Mouse (Mus musculus) layer of hippocampus, adult 18-20 months (tissue): ENCODE results near the gene Emp1. TPM values are rescaled to one million over a fixed set of nuclear protein-coding genes. Genes with fewer than 3 reads are reported as not detected.

Experiments
- DNase-seq, 2 experiments: peaks; one replicate each; pipeline ENCODE4 v3.0.0; 2022; ENCODE audit warnings: low spot score in 2 of 2
- long read RNA-seq: library from polyadenylated mRNA; stranded (forward); transcript quantifications from one replicate; pipeline ENCODE4 v2.0.0, GENCODE M21; 2021
- total RNA-seq, 2 experiments: library from RNA; stranded (reverse); gene quantifications; 2 replicates each; pipeline ENCODE4 v1.2.3; 2021

Emp1 gene
- total RNA-seq = 1 to 10 TPM; 2.8 to 3.0 TPM
- long read RNA-seq, partial matches to known transcripts = 0 of 1 reads
- long read RNA-seq, other reads (novel, unspliced or antisense) = 1 of 1 reads

GRCm38 (mm10) chr6:135362459-135363159 lies at the start of gene Emp1:
Gene Emp1, plus strand, starts transcription at chr6:135362545.
- peak in 1 of 2 experiments; percentile 66 for DNase-seq

DNA sequence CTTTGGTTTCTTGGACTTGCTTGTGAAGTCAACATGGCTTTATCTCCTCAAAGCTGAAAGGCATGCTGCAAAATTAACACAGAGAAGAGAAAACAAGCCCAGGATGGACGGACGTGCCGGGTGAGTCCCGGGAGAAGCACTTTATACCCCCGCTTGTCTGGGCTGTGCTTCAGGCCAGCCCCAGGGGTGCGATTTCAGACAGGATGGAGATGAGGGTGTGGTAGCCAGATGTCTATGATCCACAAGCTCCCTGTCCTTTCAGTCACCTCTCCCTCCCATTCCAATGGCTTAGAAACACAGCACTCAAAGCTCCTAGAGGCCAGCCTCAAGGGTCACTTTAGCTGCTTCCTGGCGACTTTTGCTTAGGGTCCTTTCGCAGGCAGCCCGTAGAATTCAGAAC lies 48.4 kb upstream of the Emp1 start:
- no peak for DNase-seq

GRCm38 (mm10) chr6:135316141-135316540 lies 46.2 kb upstream of the Emp1 start:
- no peak for DNase-seq

DNA sequence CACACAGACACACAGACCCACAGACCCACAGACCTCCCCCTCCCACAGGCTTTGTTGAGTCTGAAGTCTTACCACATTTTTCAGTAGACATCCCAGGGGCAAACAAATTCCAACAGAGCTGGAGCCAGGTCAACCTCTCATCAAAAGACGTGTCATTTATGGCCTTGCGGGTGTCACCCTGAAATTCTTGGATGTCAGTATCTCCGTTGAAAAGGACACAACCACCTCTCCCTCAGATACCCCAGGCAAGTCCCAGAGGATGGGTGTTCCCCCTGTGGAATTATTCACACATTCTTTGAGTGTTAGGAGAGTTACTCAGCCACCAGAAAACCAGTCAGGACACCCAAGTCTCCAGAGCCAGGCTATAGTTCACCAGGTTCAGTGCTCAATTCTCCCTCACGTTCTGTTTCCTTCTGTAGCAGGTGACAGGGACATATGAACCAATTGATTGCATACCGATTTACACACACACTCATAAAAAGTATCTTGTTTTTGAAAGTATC lies 42.9 kb upstream of the Emp1 start:
- DNase-seq = no peak

DNA sequence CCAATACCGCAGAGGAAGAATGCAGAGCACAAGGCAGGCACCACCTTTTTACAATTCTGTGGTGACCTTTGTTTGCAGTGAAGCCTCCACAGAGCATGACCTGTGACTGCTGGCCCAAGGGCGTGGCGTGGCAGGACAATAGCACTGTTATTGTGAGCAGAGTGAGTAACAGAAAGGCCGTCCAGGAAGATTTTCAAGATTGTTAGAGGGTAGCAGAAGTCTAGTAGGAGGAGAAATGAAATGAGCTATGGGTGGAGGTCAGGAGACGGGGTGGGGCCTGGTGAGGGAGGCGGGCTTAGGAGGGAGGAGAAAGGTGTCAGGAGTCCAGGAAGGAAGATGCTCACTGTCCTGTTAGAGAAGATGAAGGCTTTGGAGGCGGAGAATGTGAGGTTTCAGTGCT lies 39.6 kb upstream of the Emp1 start:
- DNase-seq = no peak

DNA sequence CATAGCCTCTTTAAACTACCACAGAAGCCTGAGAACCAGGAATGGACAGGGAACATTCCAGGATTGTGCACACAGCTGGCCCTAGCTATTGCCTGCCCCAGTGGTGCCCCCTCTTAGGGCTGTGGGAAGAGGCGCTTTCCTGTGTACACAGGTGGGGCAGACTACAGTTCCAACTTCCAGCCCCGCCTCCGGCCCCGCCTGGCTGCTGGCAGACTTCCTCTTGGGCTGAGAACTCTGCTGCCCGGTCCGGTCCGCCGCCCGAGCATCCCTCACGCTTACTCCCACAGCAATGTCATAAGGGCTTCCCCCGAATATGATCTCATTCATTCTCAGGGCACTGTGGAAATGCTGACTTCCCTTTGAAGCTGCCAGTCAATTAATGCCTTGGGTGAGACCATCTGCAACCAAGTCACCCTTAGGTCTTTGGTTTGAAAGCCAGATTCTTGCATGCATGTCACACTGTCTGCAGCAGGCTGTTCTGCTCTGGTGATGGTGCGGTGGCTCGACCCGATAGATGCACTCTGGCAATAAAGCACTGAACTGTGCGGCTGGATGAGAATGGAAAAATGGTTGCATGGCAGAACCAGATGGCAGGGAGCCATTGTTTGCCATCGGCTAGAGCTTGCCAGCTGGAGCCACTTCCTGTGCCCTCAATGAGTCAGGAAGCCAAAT lies 38.9 kb upstream of the Emp1 start:
- peak in 1 of 2 experiments; percentile 44 for DNase-seq

DNA sequence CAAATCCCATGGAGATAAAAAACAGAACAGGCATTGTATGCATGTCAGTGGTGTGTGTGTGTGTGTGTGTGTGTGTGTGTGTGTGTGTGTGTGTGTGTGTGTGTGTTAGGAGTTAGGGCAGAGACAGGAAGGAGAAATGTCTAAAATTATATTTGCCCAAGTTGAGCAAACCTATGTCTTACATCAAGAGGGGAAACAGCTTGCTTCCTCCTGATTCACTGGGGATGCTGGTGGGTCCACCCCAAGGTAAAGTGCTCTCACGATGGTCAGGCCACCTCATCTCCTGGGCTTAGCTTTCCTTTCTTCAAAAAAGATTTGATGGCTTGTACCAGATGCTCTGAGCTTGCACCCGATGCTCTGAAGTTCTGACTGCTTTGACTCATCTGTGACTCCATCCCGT lies 38.2 kb upstream of the Emp1 start:
- no peak for DNase-seq

GRCm38 (mm10) chr6:135324686-135325300 lies 37.6 kb upstream of the Emp1 start:
- no peak for DNase-seq

DNA sequence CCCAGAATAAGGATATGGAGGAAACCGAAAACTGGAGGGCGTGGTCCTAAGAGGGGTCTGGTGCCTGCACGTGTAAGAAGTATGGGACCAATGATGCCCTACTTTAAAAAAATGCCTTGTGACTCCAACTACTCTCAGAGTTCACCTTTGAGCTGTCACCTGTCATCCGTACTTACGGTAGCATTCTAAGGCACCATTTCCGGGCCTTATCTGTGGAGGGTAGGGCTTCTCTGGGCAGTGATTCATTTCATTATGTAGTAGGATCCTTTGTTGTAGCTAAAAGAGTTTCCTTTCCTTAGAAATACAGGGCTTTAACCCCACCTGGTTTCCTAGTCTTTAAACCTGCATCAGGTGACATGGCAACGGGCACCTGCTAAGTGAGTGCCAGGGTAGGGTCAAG lies 35.5 kb upstream of the Emp1 start:
- no peak for DNase-seq

- DNase-seq = peak; percentile 28 to 66
Observed at GRCm38 (mm10) chr6:135331916-135332315, 30.4 kb upstream of the Emp1 start.

DNA sequence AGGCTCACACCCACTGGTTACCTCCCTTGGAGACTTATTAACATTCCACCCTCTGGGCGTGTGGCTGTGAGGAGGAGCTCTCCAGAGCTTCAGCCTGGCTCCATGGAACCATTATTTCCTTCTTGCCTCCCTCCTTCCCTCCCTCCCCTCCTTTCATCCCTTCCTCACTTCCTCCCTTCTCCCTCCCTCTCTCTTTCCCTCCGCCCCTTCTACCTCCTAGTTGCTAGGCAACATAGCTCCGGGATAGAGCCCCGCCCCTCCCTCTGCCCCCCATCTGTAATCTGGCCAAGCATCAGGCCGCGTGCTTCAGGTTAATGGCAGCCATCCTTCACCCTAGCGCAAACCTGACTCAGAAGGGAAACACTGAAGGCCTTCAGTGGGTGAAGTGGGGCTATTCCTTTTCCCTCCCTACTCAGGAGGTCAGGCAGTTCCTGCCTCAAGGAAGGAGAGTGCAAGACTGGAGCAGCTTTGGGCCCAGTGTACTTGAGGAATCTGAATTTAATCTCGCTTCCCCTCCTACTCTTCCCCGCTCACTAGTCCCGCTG lies 29.5 kb upstream of the Emp1 start:
- no peak for DNase-seq

- DNase-seq = no peak
Observed at GRCm38 (mm10) chr6:135333994-135334651, 28.2 kb upstream of the Emp1 start.

DNA sequence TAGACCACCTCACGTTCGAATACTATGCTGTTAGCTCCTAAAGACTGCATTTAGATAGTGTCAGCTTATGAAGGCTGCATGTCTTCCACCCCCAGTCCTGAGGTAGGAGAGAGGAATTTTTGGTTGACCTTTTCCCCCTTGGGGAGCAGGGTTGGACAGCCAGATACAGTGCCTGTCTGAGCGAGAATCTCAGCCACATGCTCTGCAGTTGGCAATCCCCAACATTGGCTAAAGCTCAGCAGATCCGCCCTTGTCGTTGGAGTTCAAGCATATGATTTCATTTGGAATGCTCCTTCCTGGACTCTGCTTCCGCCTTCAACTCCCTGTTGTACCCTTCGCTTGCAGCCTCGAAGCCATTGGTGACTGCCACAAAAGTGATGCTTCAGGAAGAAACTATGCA lies 26.0 kb upstream of the Emp1 start:
- no peak for DNase-seq

GRCm38 (mm10) chr6:135340355-135341075 lies 21.8 kb upstream of the Emp1 start:
- DNase-seq = peak in 1 of 2 experiments; percentile 43

- DNase-seq = no peak
Observed at GRCm38 (mm10) chr6:135341076-135341378, 21.3 kb upstream of the Emp1 start.

DNA sequence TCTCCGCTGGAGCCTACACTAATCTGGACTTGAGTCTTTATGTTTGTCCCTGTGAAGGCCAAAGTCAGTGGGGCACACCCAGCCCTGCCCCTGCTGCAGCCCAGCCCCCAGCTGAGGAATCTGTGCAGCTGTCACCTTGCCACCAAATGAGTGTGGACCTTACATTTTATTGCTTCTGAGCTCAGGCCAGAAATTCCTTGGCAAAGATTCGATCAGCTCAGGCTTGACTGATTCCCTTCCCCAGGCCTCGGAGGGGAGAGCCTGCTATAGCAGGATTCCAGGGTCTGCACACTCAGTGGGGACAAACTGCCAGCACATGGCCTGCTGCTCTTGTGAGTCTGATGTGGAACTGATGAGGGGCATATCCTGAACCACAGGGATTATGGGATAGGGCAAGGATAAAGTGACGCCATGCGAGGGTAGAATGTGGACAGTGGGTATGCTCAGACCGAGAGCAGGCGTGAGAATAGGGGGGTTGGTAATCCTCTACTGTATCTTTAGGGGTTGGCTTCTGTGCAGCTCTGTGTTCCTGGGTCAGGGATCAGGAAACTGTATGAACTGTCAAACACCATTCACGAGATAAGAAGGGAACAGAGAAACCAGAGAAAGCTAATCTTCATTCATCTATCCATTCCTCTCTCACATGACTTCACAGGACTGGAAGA lies 10.6 kb upstream of the Emp1 start:
- no peak for DNase-seq

GRCm38 (mm10) chr6:135352537-135352936 lies 9.8 kb upstream of the Emp1 start:
- DNase-seq = no peak

- no peak for DNase-seq
Observed at GRCm38 (mm10) chr6:135354953-135355352, 7.4 kb upstream of the Emp1 start.

DNA sequence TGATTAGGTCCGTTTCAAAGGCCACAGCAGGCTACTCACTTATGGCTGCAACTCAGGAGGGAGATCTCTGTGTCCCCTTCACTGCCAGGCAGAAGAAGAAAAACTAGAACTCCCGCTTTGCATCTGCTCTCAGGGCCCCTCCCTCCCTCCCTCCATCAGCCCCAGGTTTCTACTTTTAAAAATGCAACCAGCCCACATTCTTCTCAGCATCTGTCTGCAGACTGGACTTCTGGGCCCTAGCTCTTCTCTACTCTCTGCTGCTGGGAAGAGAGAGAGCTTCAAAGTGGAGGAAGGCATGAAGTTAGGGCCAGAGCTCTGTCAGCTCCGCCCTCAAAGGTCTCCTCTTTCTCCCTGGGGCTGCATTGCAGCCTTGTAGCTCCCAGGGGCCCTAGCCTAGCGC lies 2.0 kb upstream of the Emp1 start:
- no peak for DNase-seq

DNA sequence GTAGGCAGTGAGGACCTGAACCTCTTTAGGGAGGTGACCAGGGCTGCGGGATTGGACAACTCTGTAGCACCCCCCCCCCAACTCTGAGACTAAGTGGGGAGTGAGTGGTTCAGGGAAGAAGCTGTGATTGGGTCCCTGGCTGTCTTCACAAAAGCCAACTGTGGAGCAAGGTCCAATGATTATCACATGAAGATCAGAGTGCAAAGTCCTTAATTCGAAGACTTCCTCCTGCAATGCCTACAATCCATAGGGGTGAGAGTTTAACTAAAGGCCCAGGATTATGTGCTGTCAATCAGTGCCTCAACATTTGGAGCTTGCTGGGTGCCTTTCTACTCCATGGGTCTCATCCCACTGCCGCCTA lies 267 bp upstream of the Emp1 start:
- no peak for DNase-seq
